Mouse (Mus musculus) embryonic facial prominence, embryonic 11.5 days (tissue): ENCODE data around the gene Hgfac. TPM values are rescaled to one million over a fixed set of nuclear protein-coding genes. Genes with fewer than 3 reads are reported as not detected.

Experiments
- ATAC-seq: fragments of 200-750 bp; cut with Nextera tagmentation; replicated peaks from 2 replicates; pipeline ENCODE4 v1.8.0; 2017; ENCODE audit warnings: low read depth; ENCODE audit not compliant: insufficient number of reproducible peaks, low FRiP score, low TSS enrichment
- DNase-seq: peaks from one replicate; pipeline ENCODE4 v3.0.0-alpha.2; 2015; ENCODE audit warnings: low spot score
- H3K27ac ChIP-seq: fragments of 300-500 bp; sonication (generic); replicated peaks from 2 replicates; pipeline ENCODE4 v1.5.1; 2014; ENCODE audit warnings: mild to moderate bottlenecking, low read depth, low read length, control low read depth
- H3K27me3 ChIP-seq: fragments of 300-500 bp; sonication (generic); 2 replicates; pipeline ENCODE4 v1.6.1; 2014; ENCODE audit warnings: mild to moderate bottlenecking, low read length, moderate library complexity, mixed read lengths; ENCODE audit not compliant: control insufficient read depth, insufficient read depth
- H3K36me3 ChIP-seq: fragments of 300-500 bp; sonication (generic); replicated peaks from 2 replicates; pipeline ENCODE4 v1.6.1; 2014; ENCODE audit warnings: low read depth, mild to moderate bottlenecking, low read length, moderate library complexity, mixed read lengths; ENCODE audit not compliant: control insufficient read depth, insufficient read depth
- H3K4me1 ChIP-seq: fragments of 300-500 bp; sonication (generic); 2 replicates; pipeline ENCODE4 v1.6.1; 2014; ENCODE audit warnings: low read length, mixed read lengths; ENCODE audit not compliant: control insufficient read depth, insufficient read depth
- H3K4me2 ChIP-seq: fragments of 300-500 bp; sonication (generic); 2 replicates; pipeline ENCODE4 v1.6.1; 2014; ENCODE audit warnings: low read depth, mild to moderate bottlenecking, control low read depth, low read length, moderate library complexity
- H3K4me3 ChIP-seq: fragments of 300-500 bp; sonication (generic); 2 replicates; pipeline ENCODE4 v1.5.1; 2014; ENCODE audit warnings: low read depth, low read length, control low read depth
- H3K9ac ChIP-seq: fragments of 300-500 bp; sonication (generic); replicated peaks from 2 replicates; pipeline ENCODE4 v1.6.1; 2014; ENCODE audit warnings: mild to moderate bottlenecking, control low read depth, low read length
- H3K9me3 ChIP-seq: fragments of 300-500 bp; sonication (generic); replicated peaks from 2 replicates; pipeline ENCODE4 v1.6.1; 2016; ENCODE audit warnings: mild to moderate bottlenecking, low read length, inconsistent platforms, mixed read lengths; ENCODE audit not compliant: control insufficient read depth
- WGBS: fragments of 180-500 bp; shearing (Covaris S2); extraction: QIAGEN DNeasy Blood & Tissue Kit; methylation state at CpG from one replicate; pipeline ENCODE4 v1.1.7; 2014; 5-methylcytosine and 5-hydroxymethylcytosine counted together
- polyA plus RNA-seq: library from polyadenylated mRNA; unstranded; fragments of >200 nt; fragmentation: Nextera tagmentation; extraction: Ambion mirVana; gene quantifications from 2 replicates; pipeline ENCODE4 v1.2.1, GENCODE M21; 2014

The Hgfac gene
- 0.35 TPM in 1 of 2 replicates, not detected in the other for polyA plus RNA-seq

- Histone ChIP-seq H3K4me3 (no peak within 1 kb of the TSS), H3K36me3 (no peaks in the 10 kb centered on the region), H3K9me3 (no peaks in the 10 kb centered on the region), H3K4me2 (no peak within 1 kb of the TSS), H3K27me3 (no peaks in the 10 kb centered on the region; the same call in 1 of the 2 replicates), H3K27ac (no peak within 1 kb of the TSS), H3K4me1 (no peaks in the 10 kb centered on the region), H3K9ac (no peak within 1 kb of the TSS)
- DNase-seq (no peak), ATAC-seq (no peak)
- 62% methylated on average over 6 of the region's 6 CpGs for WGBS
Measured at GRCm38 (mm10) chr5:35041268-35041829, at the start of gene Hgfac. TSS of gene Hgfac (plus strand) at chr5:35041509.

GRCm38 (mm10) chr5:34998754-34999153 is 42.6 kb upstream of the Hgfac start:
- Histone ChIP-seq H3K4me2 (no peak overlapping the region), H3K4me3 (no peak overlapping the region), H3K4me1 (no peaks in the 10 kb centered on the region), H3K27me3 (no peaks in the 10 kb centered on the region), H3K27ac (no peak overlapping the region), H3K36me3 (no peaks in the 10 kb centered on the region), H3K9ac (no peak overlapping the region), H3K9me3 (no peaks in the 10 kb centered on the region)
- 56% methylated on average over 3 of the region's 3 CpGs for WGBS
- ATAC-seq (no peak), DNase-seq (no peak)

- no peak overlapping the region for H3K9ac ChIP-seq
- H3K4me1 ChIP-seq = no peaks in the 10 kb centered on the region
- 67% methylated on average over 6 of the region's 6 CpGs for WGBS
- DNase-seq = peak; percentile 12
- H3K36me3 ChIP-seq = no peaks in the 10 kb centered on the region
- no peaks in the 10 kb centered on the region for H3K27me3 ChIP-seq
- no peaks in the 10 kb centered on the region for H3K9me3 ChIP-seq
- H3K4me3 ChIP-seq = no peak overlapping the region
- ATAC-seq = no peak
- H3K4me2 ChIP-seq = no peak overlapping the region
- no peak overlapping the region for H3K27ac ChIP-seq
Measured at GRCm38 (mm10) chr5:34999281-34999680, 42.0 kb upstream of the Hgfac start.

DNA sequence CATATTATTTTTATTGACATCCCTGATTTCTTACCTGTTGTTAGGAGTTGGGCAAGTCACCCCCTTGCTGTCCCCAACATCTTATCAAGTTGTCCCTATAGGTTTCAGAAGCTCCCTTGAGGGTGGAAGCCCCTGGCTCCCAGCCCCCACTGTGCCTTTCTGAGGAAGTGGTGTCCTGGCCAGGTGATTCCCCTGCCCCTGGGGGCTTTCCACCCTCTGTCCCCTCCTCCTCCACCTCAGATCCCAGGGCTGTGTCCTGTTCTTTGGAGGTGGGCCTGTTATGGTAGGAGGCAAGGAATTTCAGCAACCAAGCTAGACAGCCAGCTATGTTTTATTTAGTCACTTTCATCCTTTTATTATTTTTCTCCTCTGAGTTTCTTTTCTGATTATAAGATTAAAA is 41.0 kb upstream of the Hgfac start:
- Histone ChIP-seq H3K27me3 (no peaks in the 10 kb centered on the region), H3K9me3 (no peaks in the 10 kb centered on the region), H3K4me3 (no peak overlapping the region), H3K4me2 (no peak overlapping the region), H3K27ac (no peak overlapping the region), H3K36me3 (no peaks in the 10 kb centered on the region), H3K4me1 (no peaks in the 10 kb centered on the region), H3K9ac (no peak overlapping the region)
- DNase-seq = no peak
- no peak for ATAC-seq

DNA sequence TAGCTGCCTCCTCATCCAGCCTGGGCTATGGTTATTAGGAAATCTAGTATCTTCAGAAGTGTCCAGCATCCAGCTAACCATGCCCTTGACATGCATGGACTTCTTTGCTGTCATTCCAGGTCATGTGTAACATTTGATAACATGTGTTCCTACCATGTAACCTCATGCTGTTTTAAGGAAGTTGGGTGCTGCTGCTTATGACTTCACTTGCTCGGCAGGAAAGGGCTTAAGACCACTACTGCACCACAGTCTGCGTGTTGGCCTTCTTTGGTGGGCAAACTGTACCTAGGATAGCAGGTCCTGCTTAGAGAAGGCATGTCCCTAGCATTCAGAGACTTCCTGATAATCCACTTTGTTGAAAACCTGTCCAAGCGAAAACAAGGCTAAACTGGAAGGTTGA is 40.2 kb upstream of the Hgfac start:
- Histone ChIP-seq H3K4me3 (no peak overlapping the region), H3K27ac (no peak overlapping the region), H3K27me3 (no peaks in the 10 kb centered on the region), H3K9ac (no peak overlapping the region), H3K4me2 (no peak overlapping the region), H3K9me3 (no peaks in the 10 kb centered on the region), H3K4me1 (no peaks in the 10 kb centered on the region), H3K36me3 (no peaks in the 10 kb centered on the region)
- no peak for ATAC-seq
- 73% methylated on average over 3 of the region's 3 CpGs for WGBS
- DNase-seq = no peak

- 87% methylated on average over 7 of the region's 7 CpGs for WGBS
- no peak overlapping the region for H3K9ac ChIP-seq
Measured at GRCm38 (mm10) chr5:35003611-35004162, 37.6 kb upstream of the Hgfac start.

GRCm38 (mm10) chr5:35004769-35005168 is 36.5 kb upstream of the Hgfac start:
- DNase-seq = no peak
- ATAC-seq = no peak
- Histone ChIP-seq H3K4me3 (no peak overlapping the region), H3K27ac (no peak overlapping the region), H3K4me2 (no peak overlapping the region), H3K9ac (no peak overlapping the region), H3K27me3 (no peaks in the 10 kb centered on the region), H3K4me1 (no peaks in the 10 kb centered on the region), H3K9me3 (no peaks in the 10 kb centered on the region), H3K36me3 (no peaks in the 10 kb centered on the region; the same call in 1 of the 2 replicates)
- WGBS = 84% methylated on average over 2 of the region's 2 CpGs

More at GRCm38 (mm10) chr5:35003611-35004162, 37.6 kb upstream of the Hgfac start:
- no peak overlapping the region for H3K4me2 ChIP-seq
- DNase-seq (no peak), ATAC-seq (no peak)
- no peaks in the 10 kb centered on the region for H3K4me1 ChIP-seq
- H3K27ac ChIP-seq = no peak overlapping the region
- H3K9me3 ChIP-seq = no peaks in the 10 kb centered on the region
- no peaks in the 10 kb centered on the region; the same call in 1 of the 2 replicates for H3K36me3 ChIP-seq
- no peaks in the 10 kb centered on the region for H3K27me3 ChIP-seq
- no peak overlapping the region for H3K4me3 ChIP-seq

GRCm38 (mm10) chr5:35005659-35006058 is 35.6 kb upstream of the Hgfac start:
- Histone ChIP-seq H3K4me3 (no peak overlapping the region), H3K4me2 (no peak overlapping the region), H3K9me3 (no peaks in the 10 kb centered on the region), H3K36me3 (no peaks in the 10 kb centered on the region; the same call in 1 of the 2 replicates), H3K9ac (no peak overlapping the region), H3K4me1 (no peaks in the 10 kb centered on the region), H3K27ac (no peak overlapping the region), H3K27me3 (no peaks in the 10 kb centered on the region)
- ATAC-seq (no peak), DNase-seq (no peak)
- WGBS = 92% methylated on average over 3 of the region's 3 CpGs
